Mouse (Mus musculus): ENCODE measurements around the gene C2.

Gene C2

GRCm38 (mm10) chr17:34898160-34898586, at the start of gene C2, which contains the start of gene Ehmt2:
Gene C2 (minus strand): TSS chr17:34898265.
Gene Ehmt2 (plus strand): TSS chr17:34898469.
- DNase-seq: peak; percentile 87

GRCm38 (mm10) chr17:34947606-34948005, 49.5 kb upstream of the C2 start:
- DNase-seq: peak; percentile 41

- no peak for DNase-seq
Measured at GRCm38 (mm10) chr17:34946486-34947140, 48.5 kb upstream of the C2 start.

- no peak for DNase-seq
Measured at GRCm38 (mm10) chr17:34944362-34944761, 46.3 kb upstream of the C2 start.

- no peak for DNase-seq
Measured at GRCm38 (mm10) chr17:34943128-34943815, 45.2 kb upstream of the C2 start.

GRCm38 (mm10) chr17:34941344-34942041, 43.4 kb upstream of the C2 start:
- peak; percentile 26 for DNase-seq

GRCm38 (mm10) chr17:34937960-34938505, 40.0 kb upstream of the C2 start:
- no peak for DNase-seq

GRCm38 (mm10) chr17:34934830-34935229, 36.8 kb upstream of the C2 start:
- no peak for DNase-seq

- no peak for DNase-seq
Measured at GRCm38 (mm10) chr17:34934031-34934430, 36.0 kb upstream of the C2 start.

- peak; percentile 38 for DNase-seq
Measured at GRCm38 (mm10) chr17:34932287-34932686, 34.2 kb upstream of the C2 start.

- DNase-seq: peak; percentile 64
Measured at GRCm38 (mm10) chr17:34931735-34932098, 33.7 kb upstream of the C2 start.

GRCm38 (mm10) chr17:34931061-34931734, 33.1 kb upstream of the C2 start, which contains the start of gene Neu1:
Gene Neu1 (plus strand): TSS chr17:34931253.
- DNase-seq: peak; percentile 96

GRCm38 (mm10) chr17:34928841-34929240, 30.8 kb upstream of the C2 start:
- DNase-seq: no peak

GRCm38 (mm10) chr17:34927306-34928019, 29.4 kb upstream of the C2 start:
- DNase-seq: no peak

GRCm38 (mm10) chr17:34924258-34924657, 26.2 kb upstream of the C2 start:
- no peak for DNase-seq

- DNase-seq: peak; percentile 68
Measured at GRCm38 (mm10) chr17:34922939-34923338, 24.9 kb upstream of the C2 start.

GRCm38 (mm10) chr17:34917188-34917587, 19.1 kb upstream of the C2 start:
- no peak for DNase-seq

- DNase-seq: no peak
Measured at GRCm38 (mm10) chr17:34916316-34916715, 18.3 kb upstream of the C2 start.

GRCm38 (mm10) chr17:34915410-34915831, 17.4 kb upstream of the C2 start:
- no peak for DNase-seq

- no peak for DNase-seq
Measured at GRCm38 (mm10) chr17:34913930-34914665, 16.0 kb upstream of the C2 start, which contains the start of gene Slc44a4. Gene Slc44a4 (plus strand): TSS chr17:34914466.

GRCm38 (mm10) chr17:34911945-34912351, 13.9 kb upstream of the C2 start:
- DNase-seq: peak; percentile 95

All from thymus, postnatal 4 days (tissue).